Mouse (Mus musculus) liver, embryonic 11.5 days (tissue): ENCODE results near the gene Grb2. TPM values are rescaled to one million over a fixed set of nuclear protein-coding genes. Genes with fewer than 3 reads are reported as not detected.

Experiments used
- ATAC-seq: fragments of 200-750 bp; cut with Nextera tagmentation; replicated peaks from 2 replicates; pipeline ENCODE4 v1.8.0; 2017; ENCODE audit warnings: moderate number of reproducible peaks, mild to moderate bottlenecking, moderate TSS enrichment, moderate library complexity; ENCODE audit not compliant: low FRiP score
- DNase-seq: peaks from one replicate; pipeline ENCODE4 v3.0.0-alpha.2; 2017; ENCODE audit warnings: low spot score
- H3K27ac ChIP-seq: fragments of 300-500 bp; sonication (generic); 2 replicates; pipeline ENCODE4 v1.5.1; 2014; ENCODE audit warnings: mild to moderate bottlenecking, low read depth, low read length, control low read depth
- H3K27me3 ChIP-seq: fragments of 300-500 bp; sonication (generic); replicated peaks from 2 replicates; pipeline ENCODE4 v1.6.1; 2014; ENCODE audit warnings: low read length, mixed read lengths; ENCODE audit not compliant: control insufficient read depth, insufficient read depth
- H3K36me3 ChIP-seq: fragments of 300-500 bp; sonication (generic); 2 replicates; pipeline ENCODE4 v1.6.1; 2014; ENCODE audit warnings: mild to moderate bottlenecking, low read length, moderate library complexity, mixed read lengths; ENCODE audit not compliant: control insufficient read depth, insufficient read depth
- H3K4me1 ChIP-seq: fragments of 300-500 bp; sonication (generic); replicated peaks from 2 replicates; pipeline ENCODE4 v1.6.1; 2014; ENCODE audit warnings: low read length, mixed read lengths; ENCODE audit not compliant: control insufficient read depth, insufficient read depth
- H3K4me2 ChIP-seq: fragments of 300-500 bp; sonication (generic); 2 replicates; pipeline ENCODE4 v1.6.1; 2014; ENCODE audit warnings: mild to moderate bottlenecking, control low read depth, moderate library complexity
- H3K4me3 ChIP-seq: fragments of 300-500 bp; sonication (generic); 2 replicates; pipeline ENCODE4 v1.5.1; 2014; ENCODE audit warnings: low read depth, low read length, control low read depth
- H3K9ac ChIP-seq: fragments of 300-500 bp; sonication (generic); 2 replicates; pipeline ENCODE4 v1.6.1; 2014; ENCODE audit warnings: low read depth, low read length, control low read depth
- H3K9me3 ChIP-seq: fragments of 300-500 bp; sonication (generic); 2 replicates; pipeline ENCODE4 v1.6.1; 2016; ENCODE audit warnings: low read length, inconsistent platforms, mixed read lengths; ENCODE audit not compliant: control insufficient read depth
- WGBS: fragments of 180-500 bp; shearing (Covaris S2); extraction: QIAGEN DNeasy Blood & Tissue Kit; methylation state at CpG from one replicate; pipeline ENCODE4 v1.1.7; 2014; 5-methylcytosine and 5-hydroxymethylcytosine counted together
- polyA plus RNA-seq: library from polyadenylated mRNA; unstranded; fragments of >200 nt; fragmentation: Nextera tagmentation; extraction: Ambion mirVana; gene quantifications from 2 replicates; pipeline ENCODE4 v1.2.1, GENCODE M21; 2014

The Grb2 gene
- polyA plus RNA-seq, 1 experiment from 2014 or later, result 52.8 TPM

DNA sequence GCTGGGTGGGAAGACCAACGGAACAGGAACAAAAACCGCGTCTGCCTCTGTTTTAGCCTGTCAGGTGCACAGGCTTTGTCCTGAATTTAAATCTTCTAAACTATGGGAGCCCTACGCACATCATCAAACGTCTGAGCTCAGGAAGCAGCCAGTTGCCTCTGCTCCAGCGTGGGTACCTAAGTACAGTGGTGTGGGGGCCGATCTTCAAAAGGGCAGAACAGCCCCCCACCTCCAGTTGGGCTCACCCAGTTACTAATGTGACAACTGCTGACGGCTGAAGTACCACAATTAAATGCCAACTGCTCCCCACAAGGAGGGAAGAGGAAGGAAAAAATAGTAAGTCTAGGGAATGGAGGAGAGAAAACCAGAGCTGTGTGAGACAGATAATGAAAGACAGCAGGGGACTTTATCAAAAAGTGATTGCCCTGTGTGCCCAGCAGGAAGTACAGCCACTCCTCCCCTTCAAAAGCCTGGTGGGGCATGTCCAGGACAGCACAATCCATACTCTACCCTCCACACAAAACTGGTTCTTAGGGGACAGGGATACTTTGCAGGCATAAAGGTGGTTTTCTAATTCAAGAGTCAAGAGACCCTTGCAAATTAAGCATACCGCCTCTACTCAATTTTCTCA is 34.0 kb downstream of the Grb2 start:
- Histone ChIP-seq H3K9ac (no peak overlapping the region), H3K4me3 (no peak overlapping the region), H3K4me1 (peaks cover 32% of the 10 kb centered on the region), H3K27me3 (no peaks in the 10 kb centered on the region), H3K4me2 (peak overlapping the region; percentile 40), H3K9me3 (no peaks in the 10 kb centered on the region), H3K36me3 (peaks cover 7% of the 10 kb centered on the region), H3K27ac (no peak overlapping the region)
- WGBS, result 53% methylated on average over 9 of the region's 9 CpGs
- DNase-seq (no peak), ATAC-seq (peak; percentile 41; the same call in 1 of the 2 replicates)

DNA sequence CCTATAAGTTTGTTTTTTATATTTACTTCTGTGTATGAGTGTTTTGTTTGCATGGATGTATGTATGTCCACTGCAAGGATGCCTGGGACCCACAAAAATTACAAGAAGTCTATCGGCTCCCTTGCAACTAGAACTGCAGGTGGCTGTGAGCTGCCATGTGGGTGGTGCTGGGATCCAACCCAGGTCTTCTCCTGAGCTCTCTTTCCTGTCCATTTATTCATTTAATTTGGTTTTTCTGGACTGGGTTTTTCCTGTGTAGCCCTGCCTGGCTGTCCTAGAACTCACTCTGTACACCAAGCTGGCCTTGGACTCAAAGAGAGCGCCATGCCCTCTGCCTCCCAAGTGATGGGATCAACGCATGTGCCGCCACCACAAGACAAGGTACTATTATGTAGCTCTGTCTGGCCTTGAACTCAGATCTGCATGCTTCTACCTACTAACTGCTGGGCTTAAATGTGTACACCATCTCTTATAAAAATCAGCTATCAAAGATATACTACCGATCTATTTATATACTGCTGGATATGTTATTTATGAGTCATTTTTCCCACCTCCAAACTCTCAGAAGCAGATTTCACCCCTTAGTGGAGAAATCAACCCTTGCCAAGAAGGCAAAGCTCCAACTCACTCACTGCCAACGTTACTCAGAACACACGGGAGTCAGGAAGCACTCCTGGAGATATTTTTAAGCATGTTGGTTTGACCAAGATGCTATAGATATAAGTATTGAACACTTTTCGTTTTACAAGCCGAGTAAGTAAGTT is 34.7 kb downstream of the Grb2 start:
- Histone ChIP-seq H3K9me3 (no peaks in the 10 kb centered on the region), H3K27me3 (no peaks in the 10 kb centered on the region), H3K4me2 (peak overlapping the region; percentile 40; the same call in 1 of the 2 replicates), H3K4me3 (no peak overlapping the region), H3K27ac (no peak overlapping the region), H3K36me3 (peaks cover 5% of the 10 kb centered on the region), H3K4me1 (peaks cover 32% of the 10 kb centered on the region), H3K9ac (no peak overlapping the region)
- no peak for ATAC-seq
- DNase-seq, result no peak
- WGBS, result 70% methylated on average over 9 of the region's 9 CpGs

DNA sequence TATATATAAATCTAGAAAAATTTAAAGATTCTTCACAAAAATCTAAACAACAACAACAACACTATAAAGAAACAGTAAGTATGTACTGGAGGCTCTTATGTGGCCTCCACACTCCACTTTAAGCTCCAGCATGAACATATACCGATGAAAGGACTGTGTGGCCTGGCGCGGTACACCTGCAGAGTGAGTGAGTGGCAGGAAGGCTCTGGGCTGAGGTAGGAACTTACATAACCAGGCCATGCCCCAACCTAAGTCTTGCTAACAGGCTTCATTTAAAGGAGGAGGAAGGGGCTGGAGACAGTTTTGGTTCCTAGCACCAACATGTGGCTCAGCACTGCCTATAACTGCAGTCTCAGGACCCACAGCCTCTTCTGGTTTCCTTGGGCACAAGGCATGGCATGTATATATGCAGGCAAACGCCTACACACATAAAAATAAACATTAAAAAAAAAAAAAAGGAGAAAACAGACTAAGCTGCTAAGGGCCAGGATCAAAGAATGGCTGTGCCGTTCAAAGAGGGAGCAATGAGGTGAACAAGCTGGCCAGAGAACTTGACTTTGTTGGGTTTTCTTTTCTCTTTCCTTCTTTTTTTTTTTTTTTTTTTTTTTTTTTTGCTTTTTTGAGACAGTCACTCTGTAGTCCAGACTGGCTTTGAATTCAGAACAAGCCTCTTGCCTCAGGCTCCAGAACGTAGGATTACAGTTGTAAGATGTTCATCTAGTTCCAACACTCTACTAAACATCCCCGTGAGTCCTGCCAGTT is 36.0 kb downstream of the Grb2 start:
- no peaks in the 10 kb centered on the region for H3K9me3 ChIP-seq
- H3K4me3 ChIP-seq, result no peak overlapping the region
- no peak overlapping the region for H3K27ac ChIP-seq
- H3K4me2 ChIP-seq, result no peak overlapping the region
- DNase-seq (no peak), ATAC-seq (no peak)
- no peak overlapping the region for H3K9ac ChIP-seq
- H3K4me1 ChIP-seq, result peaks cover 32% of the 10 kb centered on the region
- 82% methylated on average over 7 of the region's 7 CpGs for WGBS
- no peaks in the 10 kb centered on the region; the same call in 1 of the 2 replicates for H3K36me3 ChIP-seq
- H3K27me3 ChIP-seq, result no peaks in the 10 kb centered on the region

DNA sequence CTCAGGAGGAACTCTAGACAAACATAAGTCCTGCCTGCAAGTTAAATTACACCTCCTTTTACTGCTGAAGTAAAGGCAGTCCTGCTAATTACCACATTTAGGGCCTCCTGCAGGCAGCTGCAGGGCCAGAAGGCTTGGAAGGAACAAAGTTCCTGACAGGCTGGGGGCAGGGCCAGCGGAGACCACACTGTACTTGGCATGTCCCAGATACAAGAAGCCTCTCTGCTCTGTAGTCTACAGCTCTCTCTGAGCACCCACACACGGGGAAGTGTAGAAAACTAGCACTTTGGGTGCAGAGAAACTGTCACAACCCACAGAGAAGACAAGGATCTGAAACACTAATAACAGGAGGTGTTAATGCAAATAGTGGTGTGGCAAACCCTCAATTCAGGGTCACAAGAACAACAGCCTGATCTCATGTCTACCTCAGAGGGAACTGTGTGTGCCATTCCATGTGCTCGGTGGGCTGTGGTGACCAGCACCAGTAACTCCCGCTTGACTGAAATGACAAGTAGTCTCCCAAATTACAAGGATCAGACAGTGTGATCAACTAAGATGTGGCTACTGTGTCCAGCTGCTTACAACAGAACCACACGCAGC is 37.8 kb downstream of the Grb2 start:
- Histone ChIP-seq H3K4me1 (peaks cover 27% of the 10 kb centered on the region), H3K27me3 (no peaks in the 10 kb centered on the region), H3K9me3 (no peaks in the 10 kb centered on the region), H3K4me3 (no peak overlapping the region), H3K9ac (no peak overlapping the region), H3K4me2 (no peak overlapping the region), H3K36me3 (no peaks in the 10 kb centered on the region), H3K27ac (0 out of 2 replicates have a peak overlapping the region, but pooled peaks have one; percentile 16)
- 39% methylated on average over 5 of the region's 5 CpGs for WGBS
- ATAC-seq (no peak), DNase-seq (no peak)

DNA sequence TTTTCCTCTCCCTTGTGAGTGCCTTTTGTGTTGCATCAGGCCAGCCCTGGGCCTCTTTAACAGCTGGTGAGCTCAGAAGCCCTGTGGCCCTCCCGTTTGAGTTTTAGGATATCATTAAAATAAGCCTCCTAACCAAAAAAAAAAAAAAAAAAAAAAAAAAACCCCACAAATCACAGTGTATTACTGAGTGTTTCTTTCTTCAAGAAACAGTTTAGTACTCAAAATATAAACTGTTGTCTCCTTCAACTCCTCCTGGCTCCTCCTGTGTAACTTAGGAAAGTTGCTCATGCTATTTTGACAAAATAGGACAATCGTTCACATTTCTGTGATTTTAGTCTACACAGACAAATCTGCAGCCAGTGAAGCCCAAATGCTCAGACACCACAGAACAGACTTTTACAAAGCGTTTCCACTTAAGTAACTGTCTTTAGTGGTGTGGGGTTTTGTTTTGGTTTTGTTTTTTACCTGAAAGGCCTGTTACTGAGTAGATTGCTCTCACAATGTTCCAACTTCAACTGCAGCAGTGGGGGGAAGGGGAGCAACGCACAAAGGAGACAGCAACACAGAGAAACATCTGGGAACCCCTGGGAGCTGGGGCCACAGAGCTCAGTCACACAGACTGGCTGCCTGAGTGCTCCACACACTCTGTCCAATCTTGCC is 44.6 kb downstream of the Grb2 start:
- DNase-seq (no peak), ATAC-seq (no peak)
- no peaks in the 10 kb centered on the region for H3K27me3 ChIP-seq
- 80% methylated on average over 4 of the region's 4 CpGs for WGBS
- no peak overlapping the region for H3K27ac ChIP-seq
- H3K9ac ChIP-seq, result no peak overlapping the region
- peaks cover 5% of the 10 kb centered on the region for H3K36me3 ChIP-seq
- peaks cover 2% of the 10 kb centered on the region; the same call in 1 of the 2 replicates for H3K9me3 ChIP-seq
- no peak overlapping the region for H3K4me2 ChIP-seq
- H3K4me1 ChIP-seq, result 0 out of 2 replicates have a peak, but pooled peaks cover 3% of the 10 kb centered on the region
- H3K4me3 ChIP-seq, result no peak overlapping the region

DNA sequence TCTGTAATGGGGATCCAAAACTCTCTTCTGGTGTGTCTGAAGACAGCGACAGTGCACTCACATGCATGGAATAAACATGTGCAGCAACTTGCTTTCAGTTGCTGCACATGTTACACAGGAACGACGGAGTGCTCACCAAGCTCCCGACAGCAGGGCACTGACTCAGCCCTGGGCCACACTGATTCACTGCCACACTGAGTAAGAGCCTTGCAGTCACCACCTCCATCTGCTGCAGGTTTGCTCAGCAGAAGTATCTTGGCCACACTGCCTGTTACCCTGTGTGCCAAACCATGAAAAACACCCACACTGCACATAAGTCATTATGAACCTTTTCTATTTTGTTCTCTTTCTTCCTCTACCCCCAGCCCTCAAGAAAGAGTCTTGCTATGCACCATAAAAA is 48.0 kb downstream of the Grb2 start:
- Histone ChIP-seq H3K4me2 (no peak overlapping the region), H3K27me3 (no peaks in the 10 kb centered on the region), H3K36me3 (peaks cover 5% of the 10 kb centered on the region), H3K27ac (no peak overlapping the region), H3K9ac (no peak overlapping the region), H3K4me3 (no peak overlapping the region), H3K4me1 (0 out of 2 replicates have a peak, but pooled peaks cover 3% of the 10 kb centered on the region), H3K9me3 (peaks cover 2% of the 10 kb centered on the region; the same call in 1 of the 2 replicates)
- DNase-seq (no peak), ATAC-seq (no peak)
- 96% methylated on average over 4 of the region's 4 CpGs for WGBS

DNA sequence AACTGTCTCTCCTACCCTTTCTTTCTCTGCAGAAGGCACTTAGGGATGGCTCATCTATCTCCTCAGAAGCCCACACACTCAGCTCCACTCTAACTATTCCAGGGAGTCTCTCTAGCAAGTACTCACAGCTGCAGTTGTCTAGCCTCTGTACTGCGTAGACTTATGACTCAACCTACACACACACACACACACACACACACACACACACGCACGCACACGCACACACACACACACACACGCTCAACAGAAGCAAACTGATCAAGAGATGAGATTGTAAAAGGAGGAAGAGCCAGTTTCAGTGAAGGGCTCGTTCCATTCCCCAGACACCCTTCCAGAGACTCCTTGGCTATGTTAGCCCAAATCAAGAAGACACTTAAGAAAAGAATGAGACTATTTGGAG is 49.9 kb downstream of the Grb2 start:
- Histone ChIP-seq H3K27ac (no peak overlapping the region), H3K27me3 (no peaks in the 10 kb centered on the region), H3K9me3 (peaks cover 2% of the 10 kb centered on the region; the same call in 1 of the 2 replicates), H3K4me1 (0 out of 2 replicates have a peak, but pooled peaks cover 3% of the 10 kb centered on the region), H3K4me2 (no peak overlapping the region), H3K4me3 (no peak overlapping the region), H3K36me3 (peaks cover 5% of the 10 kb centered on the region), H3K9ac (no peak overlapping the region)
- ATAC-seq, result no peak
- 71% methylated on average over 6 of the region's 6 CpGs for WGBS
- no peak for DNase-seq

DNA sequence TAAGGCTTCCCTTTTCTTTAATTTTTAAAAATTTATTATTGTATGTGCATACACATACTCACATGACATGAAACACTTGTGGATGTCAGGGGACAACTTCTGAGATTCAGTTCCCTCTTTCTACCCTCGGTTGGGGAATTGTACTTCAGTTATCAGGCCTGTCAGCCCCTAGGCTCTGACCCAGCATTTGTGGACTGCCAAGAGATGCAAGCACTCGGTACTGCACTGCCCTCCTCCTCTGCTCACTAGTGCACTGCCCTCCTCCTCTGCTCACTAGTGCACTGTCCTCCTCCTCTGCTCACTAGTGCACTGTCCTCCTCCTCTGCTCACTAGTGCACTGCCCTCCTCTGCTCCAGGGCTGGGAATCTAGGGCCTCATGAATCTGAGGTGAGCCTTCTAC is 54.3 kb downstream of the Grb2 start:
- H3K4me1 ChIP-seq, result 0 out of 2 replicates have a peak, but pooled peaks cover 3% of the 10 kb centered on the region
- DNase-seq, result no peak
- no peak overlapping the region for H3K27ac ChIP-seq
- peaks cover 3% of the 10 kb centered on the region; the same call in 1 of the 2 replicates for H3K36me3 ChIP-seq
- H3K4me2 ChIP-seq, result no peak overlapping the region
- ATAC-seq, result no peak
- H3K9me3 ChIP-seq, result no peaks in the 10 kb centered on the region
- H3K27me3 ChIP-seq, result no peaks in the 10 kb centered on the region
- 56% methylated on average over 2 of the region's 2 CpGs for WGBS
- no peak overlapping the region for H3K4me3 ChIP-seq
- no peak overlapping the region for H3K9ac ChIP-seq
